Mouse (Mus musculus) bone marrow macrophage, adult 2 months (primary cell): ENCODE measurements around the gene Epb41l5.

ENCODE experiments used
- CTCF ChIP-seq: IDR thresholded peaks from 2 replicates; pipeline ENCODE4 v1.5.1; 2012; ENCODE audit warnings: low read depth, mild to moderate bottlenecking, low read length, moderate library complexity
- POLR2A ChIP-seq: IDR thresholded peaks from 2 replicates; pipeline ENCODE4 v1.6.1; 2012; ENCODE audit warnings: mild to moderate bottlenecking, low read depth, low read length, borderline replicate concordance

GRCm38 (mm10) chr1:119504260-119505062, 144.3 kb downstream of the Epb41l5 start, which contains the start of gene Ralb:
- TF ChIP-seq CTCF (no peak), POLR2A (no peak; the same call in 1 of the 2 replicates)
